Mouse (Mus musculus) small intestine, adult 2 months (tissue): ENCODE data around the gene Rnaseh2a.

Experiments used
- CTCF ChIP-seq: fragments of 200-500 bp; IDR thresholded peaks from 2 replicates; pipeline ENCODE4 v1.5.1; 2012; ENCODE audit warnings: low read depth, mild to moderate bottlenecking, control low read depth, inconsistent platforms, low read length, moderate library complexity, mixed read lengths; ENCODE audit not compliant: insufficient replicate concordance, insufficient read length; ENCODE audit errors: extremely low read depth
- POLR2A ChIP-seq: fragments of 200-500 bp; IDR thresholded peaks from 2 replicates; pipeline ENCODE4 v1.6.1; 2012; ENCODE audit warnings: low read depth, mild to moderate bottlenecking, control low read depth, inconsistent platforms, low read length, moderate library complexity

DNA sequence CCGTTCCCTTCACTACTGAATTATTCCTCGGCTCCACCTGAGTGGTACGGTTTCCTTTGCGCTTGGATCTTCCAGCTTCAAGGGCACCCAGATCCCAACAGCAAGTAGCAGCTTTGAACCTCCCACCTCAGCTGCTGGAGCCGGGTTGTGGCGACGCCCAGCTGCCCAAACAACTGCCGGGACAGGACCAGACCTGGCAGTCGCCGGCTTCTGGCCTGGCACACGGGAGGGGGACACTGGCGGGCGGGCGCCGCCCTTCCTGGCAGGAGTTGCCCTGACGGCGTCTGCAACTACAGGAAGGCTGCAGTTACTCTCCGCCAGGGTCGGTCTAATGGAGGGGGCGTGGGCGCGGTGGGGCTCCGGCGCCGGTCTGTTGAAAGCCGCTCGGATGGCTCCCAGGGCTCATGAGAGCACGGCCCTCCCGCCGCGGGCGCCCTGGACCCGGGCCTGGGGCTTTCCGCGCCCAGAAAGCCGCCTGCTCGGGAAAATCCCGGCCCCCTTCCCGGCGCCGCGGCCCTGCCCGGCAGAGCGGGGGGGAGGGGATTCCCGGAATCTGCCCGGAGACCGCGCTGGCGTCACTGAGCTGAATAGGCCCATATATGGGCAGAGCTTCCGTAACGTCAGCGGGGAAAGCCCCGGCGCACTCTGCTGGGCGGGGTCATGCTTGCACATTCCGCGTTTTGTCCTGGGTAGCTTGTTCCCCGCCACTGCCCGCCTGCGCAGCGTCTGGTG is 6.6 kb upstream of the Rnaseh2a start:
- TF ChIP-seq CTCF (no peak), POLR2A (peak; percentile 86)
